Mouse (Mus musculus) bone marrow, adult 2 months (tissue): ENCODE measurements around the gene Xylb.
"Not testable (repeated sequence)": the region's sequence is repeated elsewhere in the genome, so short reads cannot be mapped to it uniquely, and the experiment has no call there.

Source experiments
- CTCF ChIP-seq: fragments of 200-500 bp; IDR thresholded peaks from 2 replicates; pipeline ENCODE4 v1.5.1; 2011; ENCODE audit warnings: low read length, control low read depth; ENCODE audit not compliant: control insufficient read depth, insufficient read depth
- POLR2A ChIP-seq: fragments of 200-500 bp; IDR thresholded peaks from 2 replicates; pipeline ENCODE4 v1.6.1; 2011; ENCODE audit warnings: low read depth, mild to moderate bottlenecking, control low read depth, low read length, borderline replicate concordance; ENCODE audit not compliant: control insufficient read depth

DNA sequence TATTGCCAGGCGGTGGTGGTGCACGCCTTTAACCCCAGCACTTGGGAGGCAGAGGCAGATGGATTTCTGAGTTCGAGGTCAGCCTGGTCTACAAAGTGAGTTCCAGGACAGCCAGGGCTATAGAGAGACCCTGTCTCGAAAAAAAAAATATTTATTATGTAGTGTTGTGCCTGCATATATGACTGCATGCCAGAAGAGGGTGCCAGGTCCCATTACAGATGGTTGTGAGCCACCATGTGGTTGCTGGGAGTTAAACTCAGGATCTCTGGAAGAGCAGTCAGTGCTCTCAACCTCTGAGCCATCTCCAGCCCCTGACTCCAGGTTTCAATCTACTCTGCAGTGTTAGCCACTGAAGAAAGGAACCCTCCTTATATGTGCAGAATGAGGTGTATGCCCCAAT is 13.6 kb downstream of the Xylb start:
- not testable (repeated sequence) for TF ChIP-seq CTCF, POLR2A
